Mouse (Mus musculus) olfactory bulb, adult 2 months (tissue): ENCODE results near the gene Dhx29.

Experiments used
- CTCF ChIP-seq: fragments of 200-500 bp; IDR thresholded peaks from 2 replicates; pipeline ENCODE4 v1.5.1; 2012; ENCODE audit warnings: low read depth, mild to moderate bottlenecking, low read length, moderate library complexity; ENCODE audit not compliant: insufficient read depth
- POLR2A ChIP-seq: fragments of 200-500 bp; IDR thresholded peaks from 2 replicates; pipeline ENCODE4 v1.6.1; 2012; ENCODE audit warnings: mild to moderate bottlenecking, low read depth, low read length, moderate library complexity; ENCODE audit not compliant: insufficient read depth

GRCm38 (mm10) chr13:112954067-112954466 lies 26.8 kb downstream of the Dhx29 start:
- TF ChIP-seq CTCF, result no peak
- no peak for TF ChIP-seq POLR2A
